Mouse (Mus musculus) lung, adult 2 months (tissue): ENCODE results near the gene Arid1b.

Experiments
- CTCF ChIP-seq: fragments of 200-500 bp; IDR thresholded peaks from 2 replicates; pipeline ENCODE4 v1.5.1; 2011; ENCODE audit warnings: mild to moderate bottlenecking, low read length, control low read depth; ENCODE audit not compliant: insufficient read depth
- POLR2A ChIP-seq: fragments of 200-500 bp; IDR thresholded peaks from 2 replicates; pipeline ENCODE4 v1.6.1; 2011; ENCODE audit warnings: low read depth, mild to moderate bottlenecking, control low read depth, low read length, borderline replicate concordance; ENCODE audit errors: extremely low read depth

DNA sequence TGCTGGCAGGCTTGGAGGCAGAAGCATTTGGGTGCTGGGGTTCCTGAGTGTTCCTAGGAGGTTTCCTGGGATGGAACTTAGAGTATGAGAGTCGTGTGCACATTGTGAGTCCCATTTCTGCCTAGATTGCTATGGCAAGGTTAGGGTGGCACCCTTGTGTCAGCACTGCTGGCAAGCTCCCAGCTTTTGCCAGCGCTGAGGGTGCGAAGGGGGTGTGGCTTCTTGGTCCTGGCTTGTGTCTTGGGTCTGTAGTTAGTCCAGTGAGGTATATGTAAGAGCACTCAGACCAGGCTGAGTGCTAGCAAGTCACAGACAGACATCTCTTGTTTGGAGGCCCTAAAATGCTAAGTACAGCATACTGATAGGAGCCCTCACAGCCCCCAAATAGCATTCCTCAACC is 270.7 kb downstream of the Arid1b start:
- TF ChIP-seq POLR2A: no peak
- TF ChIP-seq CTCF: no peak
